Mouse (Mus musculus): ENCODE results near the gene Hfm1. TPM values are rescaled to one million over a fixed set of nuclear protein-coding genes. Genes with fewer than 3 reads are reported as not detected.

The Hfm1 gene
- polyA plus RNA-seq, 1 experiment from 2014 or later: 0.13 TPM

DNA sequence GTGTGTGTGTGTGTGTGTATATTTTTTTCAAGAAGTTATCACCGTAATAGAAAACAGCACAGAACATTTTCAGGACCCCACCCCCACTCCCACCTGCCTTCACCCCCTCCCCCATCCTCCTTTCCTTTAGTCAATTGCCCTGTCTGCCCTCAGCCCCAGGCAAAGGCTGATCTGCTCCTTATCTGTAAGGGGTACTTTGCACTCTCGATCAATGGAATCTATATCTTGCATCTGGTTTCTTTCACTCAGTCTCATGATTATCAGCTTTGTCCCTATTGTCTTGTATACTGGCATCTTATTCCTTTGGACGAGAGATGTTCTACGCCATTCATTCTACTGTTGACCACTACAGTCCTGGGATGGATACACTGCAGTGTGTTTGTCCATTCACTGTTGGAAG lies 1.9 kb upstream of the Hfm1 start:
- Histone ChIP-seq H3K36me3 (ENCODE audit: control insufficient read depth, insufficient read depth, low read length) (no peaks in the 10 kb centered on the region), H3K27me3 (ENCODE audit: control insufficient read depth, insufficient read depth, low read length) (no peaks in the 10 kb centered on the region), H3K9ac (ENCODE audit: low read length) (no peak overlapping the region), H3K4me3 (ENCODE audit: low read depth, low read length) (no peak overlapping the region), H3K4me1 (replicated peaks; ENCODE audit: control insufficient read depth, insufficient read depth) (peaks cover 2% of the 10 kb centered on the region; the same call in 1 of the 2 replicates), H3K9me3 (ENCODE audit: control insufficient read depth, low read length) (no peaks in the 10 kb centered on the region), H3K27ac (replicated peaks) (no peak overlapping the region), H3K4me2 (replicated peaks; ENCODE audit: low read depth) (no peak overlapping the region)
- 72% methylated on average over 4 of the region's 4 CpGs for WGBS
- no peak for ATAC-seq (ENCODE audit: low FRiP score, low TSS enrichment)
- no peak for DNase-seq (ENCODE audit: low spot score)
- TF ChIP-seq CTCF (IDR thresholded peaks at IDR 0.05; ENCODE audit: low read depth): no peak
- no peak for TF ChIP-seq EP300 (optimal IDR thresholded peaks at IDR 0.05)

DNA sequence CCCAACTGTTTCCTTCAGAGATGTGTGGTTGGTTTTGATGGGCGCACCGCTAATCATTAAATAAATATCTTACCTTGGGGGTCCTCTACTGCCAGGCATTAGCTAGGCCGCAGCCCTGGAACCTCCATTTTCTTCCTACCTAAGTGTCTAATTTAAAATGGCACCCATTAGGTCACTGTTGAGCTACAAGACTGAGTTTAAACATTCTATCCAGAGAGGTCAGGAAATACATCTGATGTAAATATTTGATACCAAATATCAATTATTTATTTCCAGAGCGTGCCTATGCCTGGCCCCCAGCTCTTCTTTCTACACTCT lies 207 bp upstream of the Hfm1 start:
- Histone ChIP-seq H3K27ac (replicated peaks) (no peak overlapping the region), H3K36me3 (ENCODE audit: control insufficient read depth, insufficient read depth, low read length) (no peaks in the 10 kb centered on the region), H3K27me3 (ENCODE audit: control insufficient read depth, insufficient read depth, low read length) (no peaks in the 10 kb centered on the region), H3K9me3 (ENCODE audit: control insufficient read depth, low read length) (no peaks in the 10 kb centered on the region), H3K9ac (ENCODE audit: low read length) (peak overlapping the region; percentile 55), H3K4me2 (replicated peaks; ENCODE audit: low read depth) (peak overlapping the region; percentile 81), H3K4me1 (replicated peaks; ENCODE audit: control insufficient read depth, insufficient read depth) (peaks cover 2% of the 10 kb centered on the region; the same call in 1 of the 2 replicates), H3K4me3 (ENCODE audit: low read depth, low read length) (peak overlapping the region; percentile 46)
- ATAC-seq (ENCODE audit: low FRiP score, low TSS enrichment): no peak
- no peak for TF ChIP-seq CTCF (IDR thresholded peaks at IDR 0.05; ENCODE audit: low read depth)
- no peak for TF ChIP-seq EP300 (optimal IDR thresholded peaks at IDR 0.05)
- WGBS: 36% methylated on average over 4 of the region's 4 CpGs
- DNase-seq (ENCODE audit: low spot score): no peak

- Histone ChIP-seq H3K27ac (replicated peaks) (no peak overlapping the region), H3K9me3 (ENCODE audit: control insufficient read depth, low read length) (no peaks in the 10 kb centered on the region), H3K4me1 (replicated peaks; ENCODE audit: control insufficient read depth, insufficient read depth) (no peaks in the 10 kb centered on the region), H3K9ac (ENCODE audit: low read length) (no peak overlapping the region), H3K4me3 (ENCODE audit: low read depth, low read length) (no peak overlapping the region), H3K36me3 (ENCODE audit: control insufficient read depth, insufficient read depth, low read length) (no peaks in the 10 kb centered on the region), H3K27me3 (ENCODE audit: control insufficient read depth, insufficient read depth, low read length) (no peaks in the 10 kb centered on the region), H3K4me2 (replicated peaks; ENCODE audit: low read depth) (no peak overlapping the region)
- TF ChIP-seq EP300 (optimal IDR thresholded peaks at IDR 0.05) (no peak), CTCF (IDR thresholded peaks at IDR 0.05; ENCODE audit: low read depth) (no peak)
- no peak for DNase-seq (ENCODE audit: low spot score)
- no peak for ATAC-seq (ENCODE audit: low FRiP score, low TSS enrichment)
Observed at GRCm38 (mm10) chr5:106919315-106919714, 6.8 kb downstream of the Hfm1 start.

DNA sequence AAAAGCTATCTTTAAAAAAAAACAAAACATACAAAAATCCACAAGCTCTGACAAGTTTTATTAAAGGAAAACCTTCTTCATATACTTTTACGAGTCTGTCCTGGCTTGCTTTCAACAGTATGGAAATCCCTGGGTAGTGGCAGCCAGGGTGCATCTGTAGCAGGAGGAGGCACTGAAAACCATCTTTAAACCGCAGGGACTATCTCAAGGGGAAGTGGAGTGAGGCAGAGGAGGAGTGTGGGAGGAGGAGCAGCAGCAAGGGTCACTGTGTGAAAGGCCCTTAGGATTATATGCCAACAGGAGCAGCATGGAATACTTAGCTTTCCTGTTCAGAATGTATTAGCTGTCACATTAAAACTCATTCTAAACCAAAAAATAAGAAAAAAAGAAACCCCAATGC lies 29.2 kb downstream of the Hfm1 start:
- TF ChIP-seq EP300 (optimal IDR thresholded peaks at IDR 0.05) (no peak), CTCF (IDR thresholded peaks at IDR 0.05; ENCODE audit: low read depth) (no peak)

GRCm38 (mm10) chr5:106891773-106892172 lies 34.3 kb downstream of the Hfm1 start:
- Histone ChIP-seq H3K4me3 (ENCODE audit: low read depth, low read length) (no peak overlapping the region), H3K27ac (replicated peaks) (no peak overlapping the region), H3K36me3 (ENCODE audit: control insufficient read depth, insufficient read depth, low read length) (no peaks in the 10 kb centered on the region), H3K27me3 (ENCODE audit: control insufficient read depth, insufficient read depth, low read length) (no peaks in the 10 kb centered on the region), H3K9ac (ENCODE audit: low read length) (no peak overlapping the region), H3K4me1 (replicated peaks; ENCODE audit: control insufficient read depth, insufficient read depth) (no peaks in the 10 kb centered on the region), H3K9me3 (ENCODE audit: control insufficient read depth, low read length) (no peaks in the 10 kb centered on the region), H3K4me2 (replicated peaks; ENCODE audit: low read depth) (no peak overlapping the region)
- ATAC-seq (ENCODE audit: low FRiP score, low TSS enrichment): no peak
- TF ChIP-seq CTCF (IDR thresholded peaks at IDR 0.05; ENCODE audit: low read depth) (no peak), EP300 (optimal IDR thresholded peaks at IDR 0.05) (no peak)
- 27% methylated on average over 5 of the region's 5 CpGs for WGBS
- peak; percentile 16 for DNase-seq (ENCODE audit: low spot score)

More for the DNA sequence above, 29.2 kb downstream of the Hfm1 start:
- no peaks in the 10 kb centered on the region for H3K4me1 ChIP-seq (replicated peaks; ENCODE audit: control insufficient read depth, insufficient read depth)
- H3K36me3 ChIP-seq (ENCODE audit: control insufficient read depth, insufficient read depth, low read length): no peaks in the 10 kb centered on the region
- 53% methylated on average over 2 of the region's 2 CpGs for whole genome bisulfite sequencing
- DNase-seq (ENCODE audit: low spot score) (no peak), ATAC-seq (ENCODE audit: low FRiP score, low TSS enrichment) (no peak)
- H3K9ac ChIP-seq (ENCODE audit: low read length): no peak overlapping the region
- H3K9me3 ChIP-seq (ENCODE audit: control insufficient read depth, low read length): no peaks in the 10 kb centered on the region
- H3K27ac ChIP-seq (replicated peaks): no peak overlapping the region
- H3K27me3 ChIP-seq (ENCODE audit: control insufficient read depth, insufficient read depth, low read length): no peaks in the 10 kb centered on the region
- H3K4me3 ChIP-seq (ENCODE audit: low read depth, low read length): no peak overlapping the region
- no peak overlapping the region for H3K4me2 ChIP-seq (replicated peaks; ENCODE audit: low read depth)

GRCm38 (mm10) chr5:106887303-106888071 lies 38.6 kb downstream of the Hfm1 start:
- Histone ChIP-seq H3K9ac (ENCODE audit: low read length) (no peak overlapping the region), H3K27ac (replicated peaks) (no peak overlapping the region), H3K4me2 (replicated peaks; ENCODE audit: low read depth) (no peak overlapping the region), H3K9me3 (ENCODE audit: control insufficient read depth, low read length) (no peaks in the 10 kb centered on the region), H3K4me3 (ENCODE audit: low read depth, low read length) (no peak overlapping the region), H3K27me3 (ENCODE audit: control insufficient read depth, insufficient read depth, low read length) (no peaks in the 10 kb centered on the region), H3K4me1 (replicated peaks; ENCODE audit: control insufficient read depth, insufficient read depth) (no peaks in the 10 kb centered on the region), H3K36me3 (ENCODE audit: control insufficient read depth, insufficient read depth, low read length) (no peaks in the 10 kb centered on the region)
- 68% methylated on average over 1 of the region's 1 CpGs for WGBS
- DNase-seq (ENCODE audit: low spot score) (no peak), ATAC-seq (ENCODE audit: low FRiP score, low TSS enrichment) (no peak)
- no peak for TF ChIP-seq CTCF (IDR thresholded peaks at IDR 0.05; ENCODE audit: low read depth)
- no peak for TF ChIP-seq EP300 (optimal IDR thresholded peaks at IDR 0.05)

Data from stomach, postnatal 0 days (tissue).